Mouse (Mus musculus): Measurements from ENCODE around the gene Oser1.

The Oser1 gene

GRCm38 (mm10) chr2:163376082-163376481 lies 48.4 kb downstream of the Oser1 start:
- Histone ChIP-seq H3K4me3 (replicated peaks; ENCODE audit: low read length) (peak overlapping the region; percentile 72), H3K27me3 (ENCODE audit: insufficient read depth, low read length) (peaks cover 74% of the 10 kb centered on the region), H3K36me3 (ENCODE audit: insufficient read depth, low read length) (no peaks in the 10 kb centered on the region), H3K4me1 (replicated peaks; ENCODE audit: low read depth, low read length) (peaks cover 30% of the 10 kb centered on the region), H3K9me3 (ENCODE audit: low read length) (peaks cover 5% of the 10 kb centered on the region; the same call in 1 of the 2 replicates)
- no peak for TF ChIP-seq POU5F1 (IDR thresholded peaks at IDR 0.05; ENCODE audit: borderline replicate concordance, low read length)
- no peak for TF ChIP-seq NANOG (IDR thresholded peaks at IDR 0.05; ENCODE audit: borderline replicate concordance, low read length)
- no peak for TF ChIP-seq CTCF (conservative IDR thresholded peaks at IDR 0.05; ENCODE audit: low read length)

DNA sequence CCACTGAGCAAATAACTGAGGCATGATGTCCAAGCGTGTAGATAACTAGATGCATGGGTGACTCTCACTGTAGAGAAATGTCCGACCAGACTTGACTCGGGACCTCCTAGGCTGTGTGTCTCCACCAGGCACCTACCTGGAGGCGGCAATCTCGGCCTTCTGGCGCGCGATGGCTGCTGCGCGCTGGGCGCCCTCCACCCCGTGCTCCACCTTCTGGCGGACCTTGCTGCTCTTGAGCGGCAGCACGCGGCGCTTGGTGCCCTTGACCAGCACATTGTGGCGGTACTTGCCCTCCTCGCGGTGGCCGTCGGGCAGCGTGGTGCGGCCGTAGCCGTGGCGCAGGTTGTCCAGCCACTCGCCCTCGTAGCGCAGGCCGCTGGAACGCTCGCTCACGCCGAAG lies 49.0 kb downstream of the Oser1 start:
- H3K36me3 ChIP-seq (ENCODE audit: insufficient read depth, low read length), result no peaks in the 10 kb centered on the region
- peaks cover 36% of the 10 kb centered on the region for H3K4me1 ChIP-seq (replicated peaks; ENCODE audit: low read depth, low read length)
- H3K27me3 ChIP-seq (ENCODE audit: insufficient read depth, low read length), result peaks cover 72% of the 10 kb centered on the region
- H3K9me3 ChIP-seq (ENCODE audit: low read length), result 0 out of 2 replicates have a peak, but pooled peaks cover 5% of the 10 kb centered on the region
- H3K4me3 ChIP-seq (replicated peaks; ENCODE audit: low read length), result peak overlapping the region; percentile 72
- TF ChIP-seq POU5F1 (IDR thresholded peaks at IDR 0.05; ENCODE audit: borderline replicate concordance, low read length) (no peak), CTCF (conservative IDR thresholded peaks at IDR 0.05; ENCODE audit: low read length) (no peak), NANOG (IDR thresholded peaks at IDR 0.05; ENCODE audit: borderline replicate concordance, low read length) (no peak)

DNA sequence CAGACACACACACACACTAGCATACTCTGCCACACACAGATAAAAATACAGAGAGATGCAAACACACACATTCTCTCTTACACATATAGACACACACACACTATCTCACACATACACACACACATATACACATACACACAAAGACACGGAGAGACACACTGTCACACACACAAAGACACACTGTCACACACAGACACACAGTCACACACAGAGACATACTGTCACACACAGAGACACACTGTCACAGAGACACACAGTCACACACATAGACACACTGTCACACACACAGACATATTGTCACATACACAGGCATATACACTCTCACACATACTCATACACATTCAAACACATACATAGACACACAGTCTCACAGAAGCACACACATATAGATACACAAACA lies 51.9 kb downstream of the Oser1 start:
- H3K9me3 ChIP-seq (ENCODE audit: low read length), result no peaks in the 10 kb centered on the region
- H3K27me3 ChIP-seq (ENCODE audit: insufficient read depth, low read length), result peaks cover 55% of the 10 kb centered on the region
- H3K36me3 ChIP-seq (ENCODE audit: insufficient read depth, low read length), result no peaks in the 10 kb centered on the region
- TF ChIP-seq NANOG (IDR thresholded peaks at IDR 0.05; ENCODE audit: borderline replicate concordance, low read length) (no peak), POU5F1 (IDR thresholded peaks at IDR 0.05; ENCODE audit: borderline replicate concordance, low read length) (no peak), CTCF (conservative IDR thresholded peaks at IDR 0.05; ENCODE audit: low read length) (no peak)
- H3K4me3 ChIP-seq (replicated peaks; ENCODE audit: low read length), result no peak overlapping the region
- H3K4me1 ChIP-seq (replicated peaks; ENCODE audit: low read depth, low read length), result peaks cover 45% of the 10 kb centered on the region

DNA sequence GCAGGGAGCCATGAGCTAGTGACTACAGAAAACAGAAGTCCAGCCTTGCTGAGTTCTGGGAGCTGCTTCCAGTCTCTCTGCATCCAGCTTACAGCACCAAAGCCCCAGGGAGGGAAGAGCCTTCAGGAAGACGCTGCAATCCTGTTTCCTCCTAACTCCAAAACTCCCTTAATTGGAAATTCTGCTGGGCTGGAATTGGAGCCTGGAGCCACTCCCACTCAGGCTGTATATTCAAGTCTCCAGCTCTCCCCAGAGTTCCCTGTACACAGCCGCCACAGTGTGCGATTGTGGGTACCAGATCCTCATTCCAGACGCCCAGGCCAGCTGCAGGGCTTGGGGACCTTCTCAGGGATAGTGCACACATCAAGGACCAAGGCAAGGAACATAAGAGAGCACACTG lies 54.3 kb downstream of the Oser1 start:
- Histone ChIP-seq H3K36me3 (ENCODE audit: insufficient read depth, low read length) (no peaks in the 10 kb centered on the region), H3K4me1 (replicated peaks; ENCODE audit: low read depth, low read length) (peaks cover 34% of the 10 kb centered on the region), H3K9me3 (ENCODE audit: low read length) (no peaks in the 10 kb centered on the region), H3K4me3 (replicated peaks; ENCODE audit: low read length) (no peak overlapping the region), H3K27me3 (ENCODE audit: insufficient read depth, low read length) (peaks cover 31% of the 10 kb centered on the region)
- TF ChIP-seq POU5F1 (IDR thresholded peaks at IDR 0.05; ENCODE audit: borderline replicate concordance, low read length) (no peak), NANOG (IDR thresholded peaks at IDR 0.05; ENCODE audit: borderline replicate concordance, low read length) (no peak), CTCF (conservative IDR thresholded peaks at IDR 0.05; ENCODE audit: low read length) (no peak)

DNA sequence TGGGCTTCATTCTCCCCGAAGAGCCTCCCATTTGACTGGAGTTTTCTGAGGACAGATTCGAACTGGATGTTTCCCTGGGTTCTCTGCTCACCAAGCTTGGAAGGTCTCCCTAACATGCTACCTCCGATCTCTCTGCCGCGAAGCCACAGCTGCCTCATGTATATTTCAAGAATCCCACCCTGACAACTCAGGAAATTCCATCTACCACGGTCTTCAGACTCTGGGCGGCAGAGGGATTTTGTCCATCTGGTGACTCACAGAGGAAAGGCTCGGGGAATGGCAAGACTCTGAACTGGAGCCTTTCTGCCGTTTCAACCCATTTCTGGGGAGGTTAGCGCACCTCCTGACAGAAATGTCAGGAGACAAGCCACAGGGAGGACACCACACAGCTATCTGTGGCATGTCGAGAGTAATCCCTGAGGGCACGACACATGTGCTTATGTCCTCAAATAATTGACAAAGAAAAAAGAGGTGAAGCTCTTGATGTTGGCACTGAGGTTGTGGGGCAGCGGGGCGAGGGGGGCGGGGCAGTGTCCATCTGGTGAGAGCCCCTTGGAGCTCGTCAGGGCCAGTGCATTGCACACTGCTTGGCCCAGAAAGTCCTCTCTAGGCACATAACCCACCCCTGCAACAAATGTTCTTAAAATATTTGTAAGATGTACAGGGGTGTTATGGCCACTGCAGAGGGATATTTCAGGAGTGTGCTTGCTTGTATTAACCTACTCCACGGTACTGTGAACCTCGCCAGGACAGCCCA lies 59.5 kb downstream of the Oser1 start:
- H3K4me1 ChIP-seq (replicated peaks; ENCODE audit: low read depth, low read length), result peaks cover 4% of the 10 kb centered on the region; the same call in 1 of the 2 replicates
- peaks cover 23% of the 10 kb centered on the region for H3K27me3 ChIP-seq (ENCODE audit: insufficient read depth, low read length)
- no peak for TF ChIP-seq NANOG (IDR thresholded peaks at IDR 0.05; ENCODE audit: borderline replicate concordance, low read length)
- no peak for TF ChIP-seq CTCF (conservative IDR thresholded peaks at IDR 0.05; ENCODE audit: low read length)
- TF ChIP-seq POU5F1 (IDR thresholded peaks at IDR 0.05; ENCODE audit: borderline replicate concordance, low read length), result no peak
- H3K36me3 ChIP-seq (ENCODE audit: insufficient read depth, low read length), result no peaks in the 10 kb centered on the region
- no peaks in the 10 kb centered on the region for H3K9me3 ChIP-seq (ENCODE audit: low read length)
- no peak overlapping the region for H3K4me3 ChIP-seq (replicated peaks; ENCODE audit: low read length)

- no peak overlapping the region for H3K4me3 ChIP-seq (replicated peaks; ENCODE audit: low read length)
- TF ChIP-seq NANOG (IDR thresholded peaks at IDR 0.05; ENCODE audit: borderline replicate concordance, low read length) (no peak), POU5F1 (IDR thresholded peaks at IDR 0.05; ENCODE audit: borderline replicate concordance, low read length) (no peak), CTCF (conservative IDR thresholded peaks at IDR 0.05; ENCODE audit: low read length) (no peak)
- H3K9me3 ChIP-seq (ENCODE audit: low read length), result no peaks in the 10 kb centered on the region
- no peaks in the 10 kb centered on the region for H3K4me1 ChIP-seq (replicated peaks; ENCODE audit: low read depth, low read length)
- no peaks in the 10 kb centered on the region for H3K36me3 ChIP-seq (ENCODE audit: insufficient read depth, low read length)
- peaks cover 21% of the 10 kb centered on the region for H3K27me3 ChIP-seq (ENCODE audit: insufficient read depth, low read length)
These were observed 61.3 kb downstream of the Oser1 start for GRCm38 (mm10) chr2:163362940-163363921.

- TF ChIP-seq NANOG (IDR thresholded peaks at IDR 0.05; ENCODE audit: borderline replicate concordance, low read length) (no peak), POU5F1 (IDR thresholded peaks at IDR 0.05; ENCODE audit: borderline replicate concordance, low read length) (no peak), CTCF (conservative IDR thresholded peaks at IDR 0.05; ENCODE audit: low read length) (no peak)
- peaks cover 6% of the 10 kb centered on the region; the same call in 1 of the 2 replicates for H3K4me1 ChIP-seq (replicated peaks; ENCODE audit: low read depth, low read length)
- H3K27me3 ChIP-seq (ENCODE audit: insufficient read depth, low read length), result peaks cover 21% of the 10 kb centered on the region
- no peaks in the 10 kb centered on the region for H3K36me3 ChIP-seq (ENCODE audit: insufficient read depth, low read length)
- no peak overlapping the region for H3K4me3 ChIP-seq (replicated peaks; ENCODE audit: low read length)
- H3K9me3 ChIP-seq (ENCODE audit: low read length), result no peaks in the 10 kb centered on the region
These were observed 63.5 kb downstream of the Oser1 start for GRCm38 (mm10) chr2:163360858-163361623.

All from E14TG2a.4 (cell line).